Mouse (Mus musculus): ENCODE measurements around the gene Slc29a2. TPM values are rescaled to one million over a fixed set of nuclear protein-coding genes. Genes with fewer than 3 reads are reported as not detected.
A peak's percentile ranks its signal among the peaks of the same experiment; 100 is the strongest.

Gene Slc29a2
- polyA plus RNA-seq, 1 experiment = 18.5 TPM

GRCm38 (mm10) chr19:5071077-5071476, 47.4 kb downstream of the Slc29a2 start:
- TF ChIP-seq EP300 (IDR thresholded peaks at IDR 0.05; ENCODE audit: insufficient read depth, low read depth, low read length) (no peak), POLR2A (IDR thresholded peaks at IDR 0.05; ENCODE audit: insufficient read depth, low read length) (no peak), CTCF (IDR thresholded peaks at IDR 0.05; ENCODE audit: low read depth, low read length) (no peak)
- peak overlapping the region; percentile 78; the same call in 1 of the 2 replicates for H3K4me3 ChIP-seq (ENCODE audit: low read depth, low read length)
- H3K36me3 ChIP-seq (ENCODE audit: control insufficient read depth, insufficient read depth, low read length, poor library complexity, severe bottlenecking) = no peaks in the 10 kb centered on the region
- peak overlapping the region; percentile 74 for H3K9ac ChIP-seq (ENCODE audit: low read depth, poor library complexity, severe bottlenecking)
- H3K27me3 ChIP-seq (ENCODE audit: control insufficient read depth, insufficient read depth, low read length, poor library complexity, severe bottlenecking) = no peaks in the 10 kb centered on the region
- H3K9me3 ChIP-seq (replicated peaks; ENCODE audit: control insufficient read depth, insufficient read depth, low read length, poor library complexity, severe bottlenecking) = no peaks in the 10 kb centered on the region
- H3K27ac ChIP-seq (ENCODE audit: insufficient read depth, low read length) = peak overlapping the region; percentile 48; the same call in 1 of the 2 replicates
- peaks cover 6% of the 10 kb centered on the region for H3K4me1 ChIP-seq (ENCODE audit: control insufficient read depth, insufficient read depth, low read length)

- Histone ChIP-seq H3K9ac (ENCODE audit: low read depth, poor library complexity, severe bottlenecking) (peak overlapping the region; percentile 74), H3K4me3 (ENCODE audit: low read depth, low read length) (peak overlapping the region; percentile 78), H3K27me3 (ENCODE audit: control insufficient read depth, insufficient read depth, low read length, poor library complexity, severe bottlenecking) (no peaks in the 10 kb centered on the region), H3K9me3 (replicated peaks; ENCODE audit: control insufficient read depth, insufficient read depth, low read length, poor library complexity, severe bottlenecking) (no peaks in the 10 kb centered on the region), H3K36me3 (ENCODE audit: control insufficient read depth, insufficient read depth, low read length, poor library complexity, severe bottlenecking) (no peaks in the 10 kb centered on the region), H3K27ac (ENCODE audit: insufficient read depth, low read length) (peak overlapping the region; percentile 83), H3K4me1 (ENCODE audit: control insufficient read depth, insufficient read depth, low read length) (peaks cover 6% of the 10 kb centered on the region)
- TF ChIP-seq EP300 (IDR thresholded peaks at IDR 0.05; ENCODE audit: insufficient read depth, low read depth, low read length) (0 out of 2 replicates have a peak, but pooled peaks have one; percentile 34), CTCF (IDR thresholded peaks at IDR 0.05; ENCODE audit: low read depth, low read length) (no peak), POLR2A (IDR thresholded peaks at IDR 0.05; ENCODE audit: insufficient read depth, low read length) (peak; percentile 12)
Measured at GRCm38 (mm10) chr19:5071545-5072369, 48.1 kb downstream of the Slc29a2 start.

- Histone ChIP-seq H3K27me3 (ENCODE audit: control insufficient read depth, insufficient read depth, low read length, poor library complexity, severe bottlenecking) (no peaks in the 10 kb centered on the region), H3K9ac (ENCODE audit: low read depth, poor library complexity, severe bottlenecking) (peak overlapping the region; percentile 24; the same call in 1 of the 2 replicates), H3K4me3 (ENCODE audit: low read depth, low read length) (peak overlapping the region; percentile 72), H3K4me1 (ENCODE audit: control insufficient read depth, insufficient read depth, low read length) (no peaks in the 10 kb centered on the region), H3K36me3 (ENCODE audit: control insufficient read depth, insufficient read depth, low read length, poor library complexity, severe bottlenecking) (no peaks in the 10 kb centered on the region), H3K9me3 (replicated peaks; ENCODE audit: control insufficient read depth, insufficient read depth, low read length, poor library complexity, severe bottlenecking) (no peaks in the 10 kb centered on the region), H3K27ac (ENCODE audit: insufficient read depth, low read length) (peak overlapping the region; percentile 83)
- no peak for TF ChIP-seq EP300 (IDR thresholded peaks at IDR 0.05; ENCODE audit: insufficient read depth, low read depth, low read length)
Measured at GRCm38 (mm10) chr19:5072389-5073019, 48.8 kb downstream of the Slc29a2 start.

- H3K27me3 ChIP-seq (ENCODE audit: control insufficient read depth, insufficient read depth, low read length, poor library complexity, severe bottlenecking) = no peaks in the 10 kb centered on the region
- H3K4me1 ChIP-seq (ENCODE audit: control insufficient read depth, insufficient read depth, low read length) = no peaks in the 10 kb centered on the region
- peak overlapping the region; percentile 24; the same call in 1 of the 2 replicates for H3K9ac ChIP-seq (ENCODE audit: low read depth, poor library complexity, severe bottlenecking)
Measured at GRCm38 (mm10) chr19:5073028-5073427, 49.4 kb downstream of the Slc29a2 start.

GRCm38 (mm10) chr19:5073518-5073917, 49.9 kb downstream of the Slc29a2 start:
- TF ChIP-seq CTCF (IDR thresholded peaks at IDR 0.05; ENCODE audit: low read depth, low read length) (no peak), POLR2A (IDR thresholded peaks at IDR 0.05; ENCODE audit: insufficient read depth, low read length) (no peak), EP300 (IDR thresholded peaks at IDR 0.05; ENCODE audit: insufficient read depth, low read depth, low read length) (no peak)
- H3K27ac ChIP-seq (ENCODE audit: insufficient read depth, low read length) = no peak overlapping the region
- no peak overlapping the region for H3K4me3 ChIP-seq (ENCODE audit: low read depth, low read length)
- no peak overlapping the region for H3K9ac ChIP-seq (ENCODE audit: low read depth, poor library complexity, severe bottlenecking)
- H3K9me3 ChIP-seq (replicated peaks; ENCODE audit: control insufficient read depth, insufficient read depth, low read length, poor library complexity, severe bottlenecking) = no peaks in the 10 kb centered on the region
- H3K4me1 ChIP-seq (ENCODE audit: control insufficient read depth, insufficient read depth, low read length) = no peaks in the 10 kb centered on the region
- H3K27me3 ChIP-seq (ENCODE audit: control insufficient read depth, insufficient read depth, low read length, poor library complexity, severe bottlenecking) = no peaks in the 10 kb centered on the region
- H3K36me3 ChIP-seq (ENCODE audit: control insufficient read depth, insufficient read depth, low read length, poor library complexity, severe bottlenecking) = no peaks in the 10 kb centered on the region

More at GRCm38 (mm10) chr19:5073028-5073427, 49.4 kb downstream of the Slc29a2 start:
- peak overlapping the region; percentile 83 for H3K27ac ChIP-seq (ENCODE audit: insufficient read depth, low read length)
- no peaks in the 10 kb centered on the region for H3K9me3 ChIP-seq (replicated peaks; ENCODE audit: control insufficient read depth, insufficient read depth, low read length, poor library complexity, severe bottlenecking)
- H3K36me3 ChIP-seq (ENCODE audit: control insufficient read depth, insufficient read depth, low read length, poor library complexity, severe bottlenecking) = no peaks in the 10 kb centered on the region
- TF ChIP-seq EP300 (IDR thresholded peaks at IDR 0.05; ENCODE audit: insufficient read depth, low read depth, low read length) (no peak), CTCF (IDR thresholded peaks at IDR 0.05; ENCODE audit: low read depth, low read length) (peak; percentile 46)
- H3K4me3 ChIP-seq (ENCODE audit: low read depth, low read length) = peak overlapping the region; percentile 72

GRCm38 (mm10) chr19:5079279-5079678, 55.6 kb downstream of the Slc29a2 start:
- Histone ChIP-seq H3K9ac (ENCODE audit: low read depth, poor library complexity, severe bottlenecking) (no peak overlapping the region), H3K27me3 (ENCODE audit: control insufficient read depth, insufficient read depth, low read length, poor library complexity, severe bottlenecking) (no peaks in the 10 kb centered on the region), H3K4me1 (ENCODE audit: control insufficient read depth, insufficient read depth, low read length) (no peaks in the 10 kb centered on the region), H3K27ac (ENCODE audit: insufficient read depth, low read length) (no peak overlapping the region), H3K4me3 (ENCODE audit: low read depth, low read length) (no peak overlapping the region), H3K36me3 (ENCODE audit: control insufficient read depth, insufficient read depth, low read length, poor library complexity, severe bottlenecking) (no peaks in the 10 kb centered on the region), H3K9me3 (replicated peaks; ENCODE audit: control insufficient read depth, insufficient read depth, low read length, poor library complexity, severe bottlenecking) (no peaks in the 10 kb centered on the region)
- TF ChIP-seq CTCF (IDR thresholded peaks at IDR 0.05; ENCODE audit: low read depth, low read length) (no peak), EP300 (IDR thresholded peaks at IDR 0.05; ENCODE audit: insufficient read depth, low read depth, low read length) (no peak), POLR2A (IDR thresholded peaks at IDR 0.05; ENCODE audit: insufficient read depth, low read length) (no peak)

Other genes starting within 250 kb of the Slc29a2 start
- 67.6 and 72.7 TPM in 2 replicates for gene Rbm4, start 230.0 kb upstream of the Slc29a2 start, polyA plus RNA-seq (2011; ENCODE audit: insufficient read depth, insufficient read length, low read depth, missing spikeins)
- gene Gm21992, start 212.2 kb upstream of the Slc29a2 start, polyA plus RNA-seq (2011; ENCODE audit: insufficient read depth, insufficient read length, low read depth, missing spikeins) = 22.2 and 23.5 TPM in 2 replicates
- 79.2 and 85.2 TPM in 2 replicates for gene Rbm14, start 212.2 kb upstream of the Slc29a2 start, polyA plus RNA-seq (2011; ENCODE audit: insufficient read depth, insufficient read length, low read depth, missing spikeins)
- gene Ccs, start 184.5 kb upstream of the Slc29a2 start, polyA plus RNA-seq (2011; ENCODE audit: insufficient read depth, insufficient read length, low read depth, missing spikeins) = 36.6 and 37.3 TPM in 2 replicates
- 0.27 TPM in 1 of 2 replicates, not detected in the other for gene Ccdc87, start 184.5 kb upstream of the Slc29a2 start, polyA plus RNA-seq (2011; ENCODE audit: insufficient read depth, insufficient read length, low read depth, missing spikeins)
- 13.5 and 13.6 TPM in 2 replicates for gene Ctsf, start 168.7 kb upstream of the Slc29a2 start, polyA plus RNA-seq (2011; ENCODE audit: insufficient read depth, insufficient read length, low read depth, missing spikeins)
- gene Actn3, start 146.0 kb upstream of the Slc29a2 start, polyA plus RNA-seq (2011; ENCODE audit: insufficient read depth, insufficient read length, low read depth, missing spikeins) = 4.5 and 4.8 TPM in 2 replicates
- gene Zdhhc24, start 145.2 kb upstream of the Slc29a2 start, polyA plus RNA-seq (2011; ENCODE audit: insufficient read depth, insufficient read length, low read depth, missing spikeins) = 8.2 and 10.3 TPM in 2 replicates
- 3.9 and 5.3 TPM in 2 replicates for gene Bbs1, start 117.2 kb upstream of the Slc29a2 start, polyA plus RNA-seq (2011; ENCODE audit: insufficient read depth, insufficient read length, low read depth, missing spikeins)
- 129 and 139 TPM in 2 replicates for gene Dpp3, start 95.6 kb upstream of the Slc29a2 start, polyA plus RNA-seq (2011; ENCODE audit: insufficient read depth, insufficient read length, low read depth, missing spikeins)
- 2.7 and 3.9 TPM in 2 replicates for gene Peli3, start 80.7 kb upstream of the Slc29a2 start, polyA plus RNA-seq (2011; ENCODE audit: insufficient read depth, insufficient read length, low read depth, missing spikeins)
- gene Mrpl11, start 61.7 kb upstream of the Slc29a2 start, polyA plus RNA-seq (2011; ENCODE audit: insufficient read depth, insufficient read length, low read depth, missing spikeins) = 126 and 135 TPM in 2 replicates
- 0.24 and 0.27 TPM in 2 replicates for gene Npas4, start 33.5 kb upstream of the Slc29a2 start, polyA plus RNA-seq (2011; ENCODE audit: insufficient read depth, insufficient read length, low read depth, missing spikeins)
- 8.9 and 10.9 TPM in 2 replicates for gene B4gat1, start 15.0 kb downstream of the Slc29a2 start, polyA plus RNA-seq (2011; ENCODE audit: insufficient read depth, insufficient read length, low read depth, missing spikeins)
- gene AC124502.3, start 15.0 kb downstream of the Slc29a2 start, polyA plus RNA-seq (2011; ENCODE audit: insufficient read depth, insufficient read length, low read depth, missing spikeins) = not detected in 2 replicates
- 22.3 and 24.0 TPM in 2 replicates for gene Brms1, start 17.5 kb downstream of the Slc29a2 start, polyA plus RNA-seq (2011; ENCODE audit: insufficient read depth, insufficient read length, low read depth, missing spikeins)
- 19.2 and 22.7 TPM in 2 replicates for gene Rin1, start 26.6 kb downstream of the Slc29a2 start, polyA plus RNA-seq (2011; ENCODE audit: insufficient read depth, insufficient read length, low read depth, missing spikeins)
- gene Cd248, start 44.2 kb downstream of the Slc29a2 start, polyA plus RNA-seq (2011; ENCODE audit: insufficient read depth, insufficient read length, low read depth, missing spikeins) = 3.1 and 3.7 TPM in 2 replicates
- 6.2 and 8.3 TPM in 2 replicates for gene Tmem151a, start 61.7 kb downstream of the Slc29a2 start, polyA plus RNA-seq (2011; ENCODE audit: insufficient read depth, insufficient read length, low read depth, missing spikeins)
- gene Yif1a, start 64.7 kb downstream of the Slc29a2 start, polyA plus RNA-seq (2011; ENCODE audit: insufficient read depth, insufficient read length, low read depth, missing spikeins) = 40.6 and 47.3 TPM in 2 replicates
- 3.3 and 3.7 TPM in 2 replicates for gene Cnih2, start 74.7 kb downstream of the Slc29a2 start, polyA plus RNA-seq (2011; ENCODE audit: insufficient read depth, insufficient read length, low read depth, missing spikeins)
- 70.5 and 75.3 TPM in 2 replicates for gene Rab1b, start 83.2 kb downstream of the Slc29a2 start, polyA plus RNA-seq (2011; ENCODE audit: insufficient read depth, insufficient read length, low read depth, missing spikeins)
- 24.5 and 24.7 TPM in 2 replicates for gene Klc2, start 94.7 kb downstream of the Slc29a2 start, polyA plus RNA-seq (2011; ENCODE audit: insufficient read depth, insufficient read length, low read depth, missing spikeins)
- gene Pacs1, start 249.3 kb downstream of the Slc29a2 start, polyA plus RNA-seq (2011; ENCODE audit: insufficient read depth, insufficient read length, low read depth, missing spikeins) = 18.3 and 22.0 TPM in 2 replicates